Mouse (Mus musculus) gastrocnemius, adult 2 months (tissue): ENCODE measurements around the gene Hdac4. TPM values are rescaled to one million over a fixed set of nuclear protein-coding genes. Genes with fewer than 3 reads are reported as not detected.

Experiments used
- DNase-seq: peaks from one replicate; pipeline ENCODE4 v3.0.0; 2022
- H3K27ac ChIP-seq: fragments of 200-600 bp; 2 replicates; pipeline ENCODE4 v1.8.1; 2022; ENCODE audit warnings: mild to moderate bottlenecking
- H3K4me3 ChIP-seq: fragments of 200-600 bp; 2 replicates; pipeline ENCODE4 v1.8.1; 2022; ENCODE audit warnings: mild to moderate bottlenecking, moderate library complexity
- CTCF ChIP-seq: fragments of 200-600 bp; IDR thresholded peaks from 2 replicates; pipeline ENCODE4 v1.8.1; 2022; ENCODE audit warnings: antibody characterized with exemption, mild to moderate bottlenecking, moderate library complexity
- intact Hi-C: fragments of 180-260 bp; cut with DNase I; formaldehyde crosslinking; loops from one replicate; pipeline ENCODE4 v1.15.1; 2025
- total RNA-seq, 2 experiments: library from RNA; stranded (reverse); gene quantifications; 2 replicates each; pipeline ENCODE4 v1.2.3; 2021

Hdac4 gene
- total RNA-seq, 2 experiments from 2014 or later, result 41.8 to 66.3 TPM

- DNase-seq, result no peak
- H3K4me3 ChIP-seq, result no peak overlapping the region
- intact Hi-C loops, result no loop called here
- peak overlapping the region; percentile 46 for H3K27ac ChIP-seq
- TF ChIP-seq CTCF, result no peak
These were observed 206.6 kb downstream of the Hdac4 start for GRCm38 (mm10) chr1:91988866-91989265.

GRCm38 (mm10) chr1:91987431-91987830 lies 208.1 kb downstream of the Hdac4 start:
- TF ChIP-seq CTCF, result no peak
- H3K4me3 ChIP-seq, result no peak overlapping the region
- DNase-seq, result peak; percentile 81
- intact Hi-C loops, result no loop called here
- H3K27ac ChIP-seq, result peak overlapping the region; percentile 74

- H3K4me3 ChIP-seq, result no peak overlapping the region
- H3K27ac ChIP-seq, result peak overlapping the region; percentile 74
- DNase-seq, result peak; percentile 58
- intact Hi-C loops, result no loop called here
- no peak for TF ChIP-seq CTCF
These were observed 209.7 kb downstream of the Hdac4 start for GRCm38 (mm10) chr1:91985783-91986182.

DNA sequence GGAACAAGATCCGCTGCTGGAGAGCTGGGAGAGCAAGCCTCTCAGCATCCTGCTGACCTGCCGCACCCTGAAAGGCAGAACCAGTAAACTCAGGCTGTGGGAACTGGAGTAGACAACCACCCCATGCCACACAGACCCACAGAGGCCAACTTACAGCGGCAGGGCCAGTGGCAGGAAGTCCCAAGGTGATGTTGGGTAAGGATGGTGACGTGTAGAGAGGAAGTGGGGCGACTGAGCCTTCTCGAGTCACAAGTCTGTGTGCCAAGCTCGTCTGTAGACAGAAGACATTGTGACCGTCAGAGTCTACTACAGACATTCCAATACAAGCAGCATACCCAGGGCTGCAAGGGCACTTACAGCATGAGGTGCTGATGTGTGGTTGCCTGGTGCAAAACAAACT lies 211.0 kb downstream of the Hdac4 start:
- Histone ChIP-seq H3K4me3 (no peak overlapping the region), H3K27ac (peak overlapping the region; percentile 74)
- no peak for DNase-seq
- intact Hi-C loops, result no loop called here
- no peak for TF ChIP-seq CTCF

- intact Hi-C loops, result no loop called here
These were observed 214.1 kb downstream of the Hdac4 start for GRCm38 (mm10) chr1:91981381-91981780.

GRCm38 (mm10) chr1:91978443-91978842 lies 217.1 kb downstream of the Hdac4 start:
- DNase-seq, result peak; percentile 41

More at GRCm38 (mm10) chr1:91981381-91981780, 214.1 kb downstream of the Hdac4 start:
- no peak overlapping the region for H3K27ac ChIP-seq
- H3K4me3 ChIP-seq, result no peak overlapping the region
- no peak for TF ChIP-seq CTCF
- no peak for DNase-seq

GRCm38 (mm10) chr1:91968710-91969379 lies 226.7 kb downstream of the Hdac4 start:
- Histone ChIP-seq H3K4me3 (no peak overlapping the region), H3K27ac (no peak overlapping the region; the same call in 1 of the 2 replicates)
- intact Hi-C loops, result loop anchor here (1.0 kb wide), 1 partner anchor 55 kb away; no protein-coding TSS in a partner anchor
- peak; percentile 63 for DNase-seq
- TF ChIP-seq CTCF, result peak; percentile 61

More at GRCm38 (mm10) chr1:91978443-91978842, 217.1 kb downstream of the Hdac4 start:
- peak overlapping the region; percentile 12; the same call in 1 of the 2 replicates for H3K27ac ChIP-seq
- no peak overlapping the region for H3K4me3 ChIP-seq
- TF ChIP-seq CTCF, result peak; percentile 33; the same call in 1 of the 2 replicates
- intact Hi-C loops, result loop anchor here (10.0 kb wide), 1 partner anchor 286 kb away; no protein-coding TSS in a partner anchor

GRCm38 (mm10) chr1:91967041-91967440 lies 228.5 kb downstream of the Hdac4 start:
- peak; percentile 78 for DNase-seq
- H3K27ac ChIP-seq, result peak overlapping the region; percentile 59
- TF ChIP-seq CTCF, result no peak
- H3K4me3 ChIP-seq, result no peak overlapping the region
- intact Hi-C loops, result no loop called here

- intact Hi-C loops, result no loop called here
These were observed 230.8 kb downstream of the Hdac4 start for GRCm38 (mm10) chr1:91964486-91965335.

DNA sequence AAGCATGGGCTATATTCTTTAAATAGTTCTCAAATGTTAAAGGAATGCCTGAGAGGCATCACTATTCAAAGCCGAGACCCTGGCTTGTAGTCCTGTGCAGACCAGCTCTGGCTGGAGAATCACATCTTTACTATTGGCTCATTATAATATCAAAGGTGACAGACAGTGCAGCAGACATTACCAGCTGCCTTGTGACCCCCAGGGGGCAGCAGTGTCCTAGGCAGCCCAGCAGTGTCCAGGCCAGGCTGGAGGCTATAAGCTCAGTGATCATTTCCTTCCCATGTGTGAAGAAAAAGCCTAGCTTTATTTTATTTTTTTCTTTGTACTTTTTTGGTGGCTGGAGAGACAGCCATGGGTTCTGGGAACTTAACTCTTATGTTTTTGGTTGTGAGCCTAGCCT lies 233.2 kb downstream of the Hdac4 start:
- Histone ChIP-seq H3K27ac (peak overlapping the region; percentile 39), H3K4me3 (no peak overlapping the region)
- DNase-seq, result peak; percentile 83
- TF ChIP-seq CTCF, result peak; percentile 87
- intact Hi-C loops, result loop anchor here (2.0 kb wide), 2 partner anchors 399 to 491 kb away; no protein-coding TSS in a partner anchor

More at GRCm38 (mm10) chr1:91964486-91965335, 230.8 kb downstream of the Hdac4 start:
- Histone ChIP-seq H3K27ac (no peak overlapping the region), H3K4me3 (no peak overlapping the region)
- no peak for DNase-seq
- no peak for TF ChIP-seq CTCF

DNA sequence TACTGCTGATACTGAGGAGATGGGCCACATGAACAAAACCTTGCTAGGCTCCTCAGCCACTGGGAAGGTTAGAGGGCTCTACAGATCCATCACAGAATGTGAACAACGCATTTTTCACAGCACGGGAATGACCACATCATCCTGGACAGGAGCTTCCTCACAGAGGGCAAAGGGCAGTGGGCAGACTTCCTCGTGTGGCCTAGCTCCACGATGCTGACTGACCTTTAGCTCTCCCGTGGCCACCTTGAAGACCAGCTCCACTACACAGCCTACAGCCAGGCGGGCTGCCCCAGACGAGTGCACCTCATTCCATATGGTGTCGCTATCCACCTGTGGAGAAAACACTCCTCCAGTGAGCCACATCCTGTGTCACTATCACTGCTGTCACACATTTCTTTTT lies 234.3 kb downstream of the Hdac4 start:
- TF ChIP-seq CTCF, result no peak
- DNase-seq, result no peak
- intact Hi-C loops, result no loop called here
- Histone ChIP-seq H3K27ac (no peak overlapping the region), H3K4me3 (no peak overlapping the region)

- Histone ChIP-seq H3K27ac (no peak overlapping the region), H3K4me3 (no peak overlapping the region)
- TF ChIP-seq CTCF, result no peak
- intact Hi-C loops, result no loop called here
- DNase-seq, result no peak
These were observed 235.6 kb downstream of the Hdac4 start for GRCm38 (mm10) chr1:91959891-91960290.

- no peak for TF ChIP-seq CTCF
- DNase-seq, result no peak
- Histone ChIP-seq H3K27ac (no peak overlapping the region), H3K4me3 (no peak overlapping the region)
- intact Hi-C loops, result no loop called here
These were observed 236.5 kb downstream of the Hdac4 start for GRCm38 (mm10) chr1:91959044-91959443.
